Mouse (Mus musculus) megakaryocyte, embryonic 14.5 days (primary cell): ENCODE data around the gene Cfap74.

ENCODE experiments used
- FLI1 ChIP-seq: IDR thresholded peaks from 2 replicates; pipeline ENCODE4 v1.6.1; 2012; ENCODE audit warnings: low read length, inconsistent platforms, mixed read lengths
- GATA1 ChIP-seq: IDR thresholded peaks from 3 replicates; pipeline ENCODE4 v1.6.1; 2012; ENCODE audit warnings: mixed read lengths, low read length, inconsistent platforms, borderline replicate concordance

DNA sequence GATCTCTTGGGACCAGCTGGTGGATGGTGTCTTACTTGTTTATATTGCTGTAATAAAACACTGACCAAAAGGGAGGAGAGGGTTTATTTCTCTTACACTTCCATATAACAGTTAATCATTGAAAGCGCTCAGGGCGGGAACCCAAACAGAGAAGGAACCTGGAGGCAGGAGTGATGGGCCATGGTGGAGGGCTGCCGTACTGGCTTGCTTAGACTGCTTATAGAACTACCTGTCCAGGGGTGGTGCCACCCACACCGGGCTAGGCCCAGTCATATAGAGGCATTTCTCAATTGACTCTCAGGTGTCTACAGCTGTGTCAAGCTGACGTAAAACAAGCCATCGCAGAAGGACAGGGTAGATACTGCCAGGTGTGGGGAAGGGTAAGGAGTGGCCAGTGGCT is 42.2 kb upstream of the Cfap74 start:
- no peak for TF ChIP-seq GATA1
- no peak for TF ChIP-seq FLI1
